Mouse (Mus musculus) limb, embryonic 13.5 days (tissue): ENCODE data around the gene Phactr1. TPM values are rescaled to one million over a fixed set of nuclear protein-coding genes. Genes with fewer than 3 reads are reported as not detected.

ENCODE experiments used
- ATAC-seq: fragments of 200-750 bp; cut with Nextera tagmentation; 2 replicates; pipeline ENCODE4 v1.8.0; 2017; ENCODE audit warnings: low read depth, moderate number of reproducible peaks, moderate TSS enrichment; ENCODE audit not compliant: low FRiP score
- H3K27ac ChIP-seq: fragments of 300-500 bp; sonication (generic); 2 replicates; pipeline ENCODE4 v1.5.1; 2015; ENCODE audit warnings: inconsistent platforms, mild to moderate bottlenecking, moderate library complexity
- H3K27me3 ChIP-seq: fragments of 300-500 bp; sonication (generic); 2 replicates; pipeline ENCODE4 v1.6.1; 2015; ENCODE audit warnings: mild to moderate bottlenecking, inconsistent platforms
- H3K36me3 ChIP-seq: fragments of 300-500 bp; sonication (generic); 2 replicates; pipeline ENCODE4 v1.6.1; 2015; ENCODE audit warnings: inconsistent platforms, mild to moderate bottlenecking, moderate library complexity
- H3K4me1 ChIP-seq: fragments of 300-500 bp; sonication (generic); 2 replicates; pipeline ENCODE4 v1.6.1; 2015; ENCODE audit warnings: inconsistent platforms
- H3K4me2 ChIP-seq: fragments of 300-500 bp; sonication (generic); replicated peaks from 2 replicates; pipeline ENCODE4 v1.6.1; 2015; ENCODE audit warnings: inconsistent platforms, mild to moderate bottlenecking, moderate library complexity
- H3K4me3 ChIP-seq: fragments of 300-500 bp; sonication (generic); 2 replicates; pipeline ENCODE4 v1.5.1; 2015; ENCODE audit warnings: moderate library complexity, mild to moderate bottlenecking, inconsistent platforms
- H3K9ac ChIP-seq: fragments of 300-500 bp; sonication (generic); 2 replicates; pipeline ENCODE4 v1.6.1; 2015; ENCODE audit warnings: mild to moderate bottlenecking, inconsistent platforms
- H3K9me3 ChIP-seq: fragments of 300-500 bp; sonication (generic); 2 replicates; pipeline ENCODE4 v1.6.1; 2016; ENCODE audit warnings: inconsistent platforms
- WGBS: fragments of 180-500 bp; shearing (Covaris S2); methylation state at CpG from one replicate; pipeline ENCODE4 v1.1.7; 2015; 5-methylcytosine and 5-hydroxymethylcytosine counted together
- polyA plus RNA-seq: library from polyadenylated mRNA; unstranded; fragments of >200 nt; fragmentation: Nextera tagmentation; extraction: Ambion mirVana; gene quantifications from 2 replicates; pipeline ENCODE4 v1.2.1, GENCODE M21; 2015

Phactr1 gene
- polyA plus RNA-seq, 1 experiment from 2014 or later: 8.8 TPM

DNA sequence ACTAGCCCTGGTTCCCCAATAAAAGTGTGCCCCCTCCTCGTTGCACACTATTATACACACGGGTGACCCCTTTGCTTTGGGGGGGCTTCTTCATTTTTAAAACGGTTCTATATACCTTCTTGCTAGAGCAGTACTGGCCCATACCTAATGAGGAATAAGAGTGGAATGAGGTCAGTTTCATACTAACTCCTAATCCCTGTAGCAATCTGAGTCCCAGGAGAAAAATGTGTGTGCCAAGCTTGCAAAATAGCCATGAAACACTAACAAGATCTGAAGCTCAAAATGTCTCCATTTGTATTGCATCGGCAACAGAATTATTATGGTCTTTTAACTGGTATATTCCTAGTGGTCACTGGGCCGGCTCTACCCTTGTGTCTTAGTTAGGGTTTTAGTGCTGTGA is 207.3 kb downstream of the Phactr1 start:
- Histone ChIP-seq H3K27me3 (no peaks in the 10 kb centered on the region), H3K4me1 (no peaks in the 10 kb centered on the region), H3K36me3 (no peaks in the 10 kb centered on the region), H3K4me2 (no peak overlapping the region), H3K27ac (no peak overlapping the region), H3K9ac (no peak overlapping the region), H3K4me3 (no peak overlapping the region), H3K9me3 (no peaks in the 10 kb centered on the region)
- ATAC-seq: no peak
- WGBS: 83% methylated on average over 5 of the region's 5 CpGs

DNA sequence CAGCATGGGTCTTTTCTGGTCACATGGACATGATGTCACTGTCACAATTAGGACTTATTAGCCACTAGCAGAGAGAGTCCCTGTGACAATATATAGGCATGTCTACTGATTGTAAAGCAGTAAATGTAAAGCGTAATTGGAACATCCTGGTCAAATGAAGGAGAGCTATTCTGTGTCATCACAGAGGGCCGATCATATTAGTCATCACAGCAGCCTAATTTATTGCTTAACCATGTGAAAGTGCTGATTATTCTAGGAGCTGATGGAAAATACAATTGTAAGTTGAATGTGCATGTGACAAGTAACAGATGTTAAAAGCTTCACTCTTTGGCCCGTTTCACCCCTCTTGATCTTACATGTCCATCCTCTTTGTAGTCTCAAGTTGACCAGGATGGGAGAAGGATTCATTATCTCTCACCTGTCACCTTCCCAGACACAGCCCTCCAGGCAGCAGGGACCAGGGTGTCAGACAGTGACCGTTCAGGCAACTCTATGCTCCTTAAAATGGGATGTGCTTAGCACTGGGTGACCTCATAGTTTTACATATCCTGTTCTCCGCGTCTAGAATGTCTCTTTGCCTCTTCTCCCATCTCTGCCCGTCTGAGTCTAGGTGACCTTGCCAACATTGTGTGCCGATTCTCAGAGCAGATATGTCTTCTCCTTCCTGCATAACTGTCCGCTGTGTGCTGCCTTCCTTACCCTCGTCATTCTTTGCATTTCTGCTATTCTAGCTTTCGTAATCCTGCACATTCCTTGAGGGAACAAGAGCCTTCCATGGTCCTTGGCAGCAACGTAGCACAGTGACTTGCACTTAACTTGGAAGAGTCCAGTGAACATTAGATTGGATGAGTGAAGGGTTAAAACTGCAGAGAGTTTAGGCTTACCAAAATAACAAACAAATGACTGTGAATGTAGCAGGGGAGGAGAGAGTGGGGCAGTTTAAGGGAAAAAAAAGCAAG is 209.4 kb downstream of the Phactr1 start:
- H3K4me3 ChIP-seq: no peak overlapping the region
- H3K27me3 ChIP-seq: no peaks in the 10 kb centered on the region
- H3K9ac ChIP-seq: no peak overlapping the region
- H3K27ac ChIP-seq: peak overlapping the region; percentile 28; the same call in 1 of the 2 replicates
- no peak overlapping the region for H3K4me2 ChIP-seq
- ATAC-seq: no peak
- WGBS: 71% methylated on average over 12 of the region's 12 CpGs
- no peaks in the 10 kb centered on the region for H3K9me3 ChIP-seq
- no peaks in the 10 kb centered on the region for H3K36me3 ChIP-seq
- no peaks in the 10 kb centered on the region for H3K4me1 ChIP-seq

DNA sequence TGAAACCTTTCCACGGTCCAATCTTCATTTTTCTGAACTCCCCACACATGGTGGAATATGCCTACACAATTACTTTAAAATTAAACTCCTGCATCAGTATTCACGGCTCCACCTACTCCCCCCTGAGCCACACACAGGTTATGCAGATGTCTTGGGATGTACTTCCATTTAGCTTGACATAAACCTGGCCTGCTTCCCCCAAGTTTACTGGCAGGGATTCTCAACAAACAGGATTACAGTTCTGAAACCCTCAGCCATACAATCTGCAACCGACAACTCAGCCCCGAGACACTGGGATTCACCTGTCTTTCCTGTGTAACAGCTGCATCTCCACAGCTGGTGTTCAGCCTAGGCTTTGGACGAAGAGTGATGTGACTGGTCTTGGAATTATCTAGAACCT is 210.2 kb downstream of the Phactr1 start:
- Histone ChIP-seq H3K4me1 (no peaks in the 10 kb centered on the region), H3K27me3 (no peaks in the 10 kb centered on the region), H3K36me3 (no peaks in the 10 kb centered on the region), H3K9me3 (no peaks in the 10 kb centered on the region), H3K9ac (no peak overlapping the region), H3K4me2 (no peak overlapping the region), H3K27ac (no peak overlapping the region), H3K4me3 (no peak overlapping the region)
- WGBS: 74% methylated on average over 5 of the region's 5 CpGs
- no peak for ATAC-seq

DNA sequence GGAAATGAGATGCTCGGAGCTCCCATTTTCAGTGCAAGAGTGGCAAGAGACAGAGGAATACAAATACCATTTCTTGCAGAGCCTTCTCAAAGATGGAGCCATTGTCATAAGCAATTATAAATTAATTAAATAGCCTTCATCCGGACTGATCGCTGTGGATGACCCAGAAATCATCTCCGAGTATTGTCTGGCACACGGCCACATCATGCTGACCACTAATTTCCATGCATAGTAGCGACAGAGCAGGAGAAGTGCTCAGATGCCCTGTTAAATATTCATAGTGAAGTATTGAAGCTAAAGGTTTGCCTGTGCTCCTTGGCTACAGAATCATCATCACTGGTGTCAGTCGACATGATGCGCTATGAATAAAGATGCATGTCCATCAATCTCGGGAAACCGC is 213.6 kb downstream of the Phactr1 start:
- no peaks in the 10 kb centered on the region for H3K36me3 ChIP-seq
- no peak overlapping the region for H3K9ac ChIP-seq
- 95% methylated on average over 10 of the region's 10 CpGs for WGBS
- no peak overlapping the region for H3K27ac ChIP-seq
- H3K9me3 ChIP-seq: no peaks in the 10 kb centered on the region
- H3K4me2 ChIP-seq: no peak overlapping the region
- ATAC-seq: no peak
- H3K27me3 ChIP-seq: no peaks in the 10 kb centered on the region
- H3K4me1 ChIP-seq: no peaks in the 10 kb centered on the region
- no peak overlapping the region for H3K4me3 ChIP-seq

DNA sequence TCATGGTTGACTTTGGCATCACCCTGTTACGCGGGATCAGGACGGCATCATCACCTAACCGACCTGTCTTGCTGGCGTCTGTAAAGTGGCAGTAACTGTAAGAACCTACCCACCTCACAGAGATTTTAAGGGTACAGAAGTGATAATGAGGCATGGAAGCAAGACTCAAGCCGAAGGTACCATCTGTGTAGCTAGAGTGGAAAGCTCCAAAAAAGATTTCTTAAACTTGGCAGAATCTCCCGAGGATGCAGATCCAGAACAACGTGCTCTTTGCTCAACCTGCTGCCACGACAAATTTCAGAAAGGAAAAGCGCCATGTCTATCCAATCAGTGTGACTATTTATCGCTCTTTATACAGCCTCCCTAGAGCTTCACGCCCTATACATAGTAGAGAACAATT is 214.2 kb downstream of the Phactr1 start:
- Histone ChIP-seq H3K9ac (no peak overlapping the region), H3K27ac (no peak overlapping the region), H3K4me2 (no peak overlapping the region), H3K9me3 (no peaks in the 10 kb centered on the region), H3K36me3 (no peaks in the 10 kb centered on the region), H3K27me3 (no peaks in the 10 kb centered on the region), H3K4me1 (no peaks in the 10 kb centered on the region), H3K4me3 (no peak overlapping the region)
- no peak for ATAC-seq
- WGBS: 94% methylated on average over 12 of the region's 12 CpGs

DNA sequence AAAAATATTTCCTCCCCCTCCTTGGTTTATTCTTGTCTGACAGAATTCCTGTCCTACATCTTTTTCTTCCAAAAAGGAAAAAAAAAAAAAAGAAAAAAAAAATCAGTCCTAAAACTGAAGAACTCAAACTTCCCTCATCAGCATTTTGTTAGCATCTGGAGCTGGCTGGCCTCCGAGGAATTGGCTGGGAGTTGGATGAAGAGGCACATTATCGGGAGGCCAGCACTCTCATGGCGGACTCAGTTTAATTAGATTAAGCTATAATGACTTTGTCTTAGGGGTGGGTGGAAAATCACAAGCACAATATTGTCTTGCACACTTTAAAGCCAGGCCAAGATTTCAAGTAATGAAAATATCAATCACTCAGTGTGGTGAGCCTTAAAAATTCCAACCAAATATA is 215.6 kb downstream of the Phactr1 start:
- WGBS: 61% methylated on average over 3 of the region's 3 CpGs
- H3K4me2 ChIP-seq: no peak overlapping the region

DNA sequence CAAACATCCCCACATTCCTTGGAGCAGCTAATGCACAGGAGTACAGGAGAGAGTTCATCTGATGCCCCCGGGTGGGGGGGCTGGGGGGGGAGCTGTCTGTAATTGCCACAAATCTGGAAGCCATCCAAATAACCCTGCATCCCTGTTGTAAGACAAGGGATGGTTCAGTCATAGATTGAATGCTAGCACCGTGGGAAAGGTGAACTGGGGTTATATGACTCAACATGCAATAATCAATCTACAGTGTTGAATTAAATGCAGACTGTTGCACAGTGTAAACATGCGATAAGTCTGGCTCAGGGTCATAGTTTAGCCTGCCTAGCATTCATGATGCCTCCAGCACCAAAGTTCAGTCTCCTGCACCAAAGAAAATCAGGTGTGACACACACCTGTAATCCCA is 219.2 kb downstream of the Phactr1 start:
- no peak for ATAC-seq
- 71% methylated on average over 3 of the region's 3 CpGs for WGBS
- no peaks in the 10 kb centered on the region for H3K4me1 ChIP-seq
- H3K36me3 ChIP-seq: no peaks in the 10 kb centered on the region
- no peaks in the 10 kb centered on the region for H3K9me3 ChIP-seq
- H3K27ac ChIP-seq: no peak overlapping the region
- H3K4me3 ChIP-seq: no peak overlapping the region
- H3K27me3 ChIP-seq: no peaks in the 10 kb centered on the region; the same call in 1 of the 2 replicates
- no peak overlapping the region for H3K4me2 ChIP-seq
- H3K9ac ChIP-seq: no peak overlapping the region

More for the DNA sequence above, 215.6 kb downstream of the Phactr1 start:
- H3K9ac ChIP-seq: no peak overlapping the region
- H3K27me3 ChIP-seq: no peaks in the 10 kb centered on the region
- no peak overlapping the region for H3K4me3 ChIP-seq
- no peaks in the 10 kb centered on the region for H3K36me3 ChIP-seq
- no peak for ATAC-seq
- no peaks in the 10 kb centered on the region for H3K9me3 ChIP-seq
- H3K27ac ChIP-seq: no peak overlapping the region
- H3K4me1 ChIP-seq: no peaks in the 10 kb centered on the region

DNA sequence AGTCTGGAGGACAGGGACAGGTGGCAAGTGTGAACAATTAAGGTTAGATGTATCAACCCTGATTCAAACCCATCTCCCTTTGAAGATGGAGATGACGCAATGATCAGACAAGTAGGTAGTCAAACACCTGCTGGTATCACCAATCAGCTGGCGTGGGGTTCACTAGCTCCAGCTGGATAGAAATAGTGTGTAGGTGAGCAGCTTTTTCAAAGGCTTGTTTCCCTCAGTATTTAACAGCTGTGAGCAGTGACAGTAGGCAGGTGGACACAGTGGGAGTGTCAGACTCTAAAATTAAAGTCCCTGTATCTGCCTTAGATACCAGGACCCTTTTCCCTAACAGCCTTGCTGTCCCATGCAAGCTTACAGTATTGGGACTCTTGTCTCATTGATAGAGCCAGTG is 221.4 kb downstream of the Phactr1 start:
- no peak overlapping the region for H3K9ac ChIP-seq
- no peak overlapping the region for H3K4me2 ChIP-seq
- no peak overlapping the region for H3K27ac ChIP-seq
- no peaks in the 10 kb centered on the region for H3K4me1 ChIP-seq
- 84% methylated on average over 2 of the region's 2 CpGs for WGBS
- H3K27me3 ChIP-seq: no peaks in the 10 kb centered on the region; the same call in 1 of the 2 replicates
- H3K4me3 ChIP-seq: no peak overlapping the region
- H3K36me3 ChIP-seq: no peaks in the 10 kb centered on the region
- no peaks in the 10 kb centered on the region for H3K9me3 ChIP-seq
- ATAC-seq: no peak

DNA sequence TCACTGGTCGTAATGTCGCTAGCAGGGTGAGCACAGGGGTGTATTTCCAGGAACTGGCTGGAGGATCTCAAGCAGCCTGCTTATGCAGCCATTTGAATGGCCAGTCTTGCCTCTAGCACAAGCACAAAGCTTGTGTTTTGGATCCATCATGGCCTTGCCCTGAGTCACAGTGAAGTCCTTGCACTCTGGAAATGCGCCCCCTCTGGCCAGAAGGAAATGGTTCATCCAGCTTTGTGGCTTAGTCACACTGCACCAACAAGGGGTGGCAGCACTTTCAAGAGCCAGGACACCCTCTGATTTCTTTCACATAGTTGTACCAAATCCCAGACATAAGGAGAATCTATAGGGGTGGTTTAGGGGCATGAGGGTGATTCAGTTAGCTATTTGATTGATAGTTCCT is 222.4 kb downstream of the Phactr1 start:
- WGBS: 76% methylated on average over 3 of the region's 3 CpGs
- Histone ChIP-seq H3K4me2 (no peak overlapping the region), H3K4me3 (no peak overlapping the region), H3K36me3 (no peaks in the 10 kb centered on the region), H3K27me3 (no peaks in the 10 kb centered on the region; the same call in 1 of the 2 replicates), H3K9ac (no peak overlapping the region), H3K4me1 (no peaks in the 10 kb centered on the region), H3K9me3 (no peaks in the 10 kb centered on the region), H3K27ac (no peak overlapping the region)
- no peak for ATAC-seq

DNA sequence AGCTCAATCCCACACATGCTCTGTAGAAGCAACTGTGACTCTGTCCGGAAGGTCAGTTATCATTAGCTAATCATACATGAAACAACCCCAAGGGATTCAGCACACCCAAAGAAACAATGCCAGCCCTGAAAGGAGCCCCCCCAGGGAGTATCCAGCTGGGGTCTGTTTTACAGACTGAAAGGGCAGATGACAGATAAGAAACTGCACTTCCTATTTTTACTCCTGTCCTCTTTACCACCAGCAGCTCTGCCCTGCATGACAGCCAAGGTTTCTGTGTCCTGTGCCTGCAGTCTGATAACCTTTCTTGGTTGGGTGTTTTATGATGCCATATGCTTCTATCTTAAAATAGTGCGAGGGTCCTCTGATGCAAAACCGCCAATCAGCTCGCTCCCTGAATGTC is 225.4 kb downstream of the Phactr1 start:
- H3K27me3 ChIP-seq: no peaks in the 10 kb centered on the region; the same call in 1 of the 2 replicates
- no peaks in the 10 kb centered on the region for H3K9me3 ChIP-seq
- H3K4me3 ChIP-seq: no peak overlapping the region
- H3K36me3 ChIP-seq: no peaks in the 10 kb centered on the region
- H3K27ac ChIP-seq: no peak overlapping the region
- no peak for ATAC-seq
- H3K4me2 ChIP-seq: no peak overlapping the region
- H3K4me1 ChIP-seq: 0 out of 2 replicates have a peak, but pooled peaks cover 3% of the 10 kb centered on the region
- no peak overlapping the region for H3K9ac ChIP-seq
- 81% methylated on average over 4 of the region's 4 CpGs for WGBS

DNA sequence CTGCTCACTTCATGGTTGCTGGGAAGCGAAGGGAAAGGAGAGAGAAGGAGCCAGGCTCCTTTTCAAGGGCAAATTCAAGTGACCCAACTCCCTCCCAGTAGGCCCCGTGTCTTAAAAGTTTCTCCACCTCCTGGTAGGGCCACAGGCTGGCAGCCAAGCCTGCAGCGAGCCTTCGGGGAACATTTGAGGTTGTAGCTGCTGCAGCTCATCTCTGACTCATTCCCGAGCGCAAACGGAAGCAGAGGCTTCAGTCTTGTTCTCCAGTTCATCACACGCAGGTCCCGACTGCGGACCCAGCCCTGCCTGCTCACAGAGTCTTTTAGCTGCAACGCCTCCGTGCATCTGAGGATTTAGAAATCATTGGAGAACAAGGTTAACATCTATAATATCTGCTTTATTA is 226.6 kb downstream of the Phactr1 start:
- Histone ChIP-seq H3K9me3 (no peaks in the 10 kb centered on the region), H3K36me3 (no peaks in the 10 kb centered on the region), H3K9ac (no peak overlapping the region), H3K4me3 (no peak overlapping the region), H3K27ac (no peak overlapping the region), H3K4me2 (no peak overlapping the region), H3K4me1 (0 out of 2 replicates have a peak, but pooled peaks cover 3% of the 10 kb centered on the region), H3K27me3 (no peaks in the 10 kb centered on the region)
- ATAC-seq: no peak
- 79% methylated on average over 12 of the region's 12 CpGs for WGBS

DNA sequence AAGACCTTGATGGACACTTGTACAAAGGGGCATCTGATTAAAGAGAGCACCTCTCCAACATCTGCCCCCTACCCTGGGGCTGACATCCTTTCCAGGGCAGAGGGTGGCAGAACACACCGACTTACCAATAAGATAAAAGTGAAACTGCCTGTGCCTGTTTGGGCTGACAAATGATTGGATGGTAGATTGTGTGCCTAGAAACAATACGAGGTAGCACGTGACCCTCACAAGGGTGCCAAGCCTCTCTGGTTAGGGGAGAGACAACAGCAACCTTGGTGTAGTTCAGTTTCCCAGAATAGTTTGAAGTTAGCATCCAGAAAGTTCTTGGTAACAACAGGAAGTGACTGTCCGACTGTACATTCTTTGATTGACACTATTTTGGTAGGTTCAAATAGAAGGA is 234.7 kb downstream of the Phactr1 start:
- Histone ChIP-seq H3K36me3 (no peaks in the 10 kb centered on the region), H3K4me1 (peaks cover 18% of the 10 kb centered on the region), H3K27ac (no peak overlapping the region), H3K4me3 (no peak overlapping the region), H3K4me2 (no peak overlapping the region), H3K9ac (no peak overlapping the region), H3K9me3 (no peaks in the 10 kb centered on the region), H3K27me3 (peaks cover 30% of the 10 kb centered on the region)
- ATAC-seq: no peak
- 70% methylated on average over 4 of the region's 4 CpGs for WGBS

DNA sequence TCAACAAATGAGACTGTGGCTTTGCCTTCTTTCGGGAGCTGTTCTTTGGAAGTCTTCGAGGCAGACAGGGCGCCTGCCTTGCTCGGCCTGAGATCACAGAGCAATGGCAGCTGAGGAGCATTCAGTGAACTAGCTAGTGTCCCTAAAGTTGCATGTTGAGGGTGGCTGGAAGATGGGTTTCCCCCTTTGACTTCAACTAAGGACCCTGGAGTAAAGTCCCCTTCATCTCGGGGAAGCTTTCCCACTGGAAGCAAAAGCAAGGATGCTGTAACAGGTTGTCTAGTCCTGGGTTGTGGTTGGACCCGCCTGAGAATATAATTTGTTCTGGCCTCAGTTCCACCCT is 235.4 kb downstream of the Phactr1 start:
- H3K27me3 ChIP-seq: peaks cover 30% of the 10 kb centered on the region
- ATAC-seq: no peak
- H3K4me3 ChIP-seq: peak overlapping the region; percentile 67
- peak overlapping the region; percentile 99 for H3K4me2 ChIP-seq
- H3K36me3 ChIP-seq: no peaks in the 10 kb centered on the region
- H3K9ac ChIP-seq: peak overlapping the region; percentile 77
- H3K4me1 ChIP-seq: peaks cover 18% of the 10 kb centered on the region
- no peaks in the 10 kb centered on the region for H3K9me3 ChIP-seq
- no peak overlapping the region for H3K27ac ChIP-seq
- 14% methylated on average over 6 of the region's 6 CpGs for whole genome bisulfite sequencing
